Mouse (Mus musculus) inflammation-experienced regulatory T-cells, adult 6 months (primary cell): Measurements from ENCODE around the gene Asprv1. TPM values are rescaled to one million over a fixed set of nuclear protein-coding genes. Genes with fewer than 3 reads are reported as not detected.

ENCODE experiments used
- ATAC-seq: one replicate; pipeline ENCODE4 v1.8.0; 2017
- polyA plus RNA-seq, 3 experiments: library from polyadenylated mRNA; unstranded; fragments of 100-300 nt; shearing (Covaris generic); gene quantifications; one replicate each; pipeline ENCODE4 v1.2.1; 2017

Asprv1 gene
- polyA plus RNA-seq, 3 experiments from 2014 or later, result 0.21 to 0.39 (median 0.38) TPM

DNA sequence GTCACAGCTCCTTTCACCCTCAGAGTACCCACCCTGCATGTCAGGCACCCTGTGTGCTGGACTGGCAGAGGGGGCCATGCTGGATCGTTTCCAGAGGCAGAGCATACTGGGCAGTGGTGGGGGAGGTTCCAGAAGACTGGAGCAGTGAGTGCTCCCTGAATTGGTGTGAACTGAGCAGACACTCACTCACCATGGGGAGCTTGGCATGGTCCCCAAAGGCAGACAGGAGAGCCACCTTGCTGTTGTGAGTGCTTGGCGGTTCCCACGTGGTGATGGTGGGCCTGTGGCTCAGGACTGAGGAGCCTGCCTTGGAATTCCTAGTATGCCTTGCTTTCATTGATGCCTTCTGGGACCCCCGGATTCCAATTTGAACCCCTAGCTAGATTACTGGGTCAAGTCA lies 4.8 kb upstream of the Asprv1 start:
- no peak for ATAC-seq

DNA sequence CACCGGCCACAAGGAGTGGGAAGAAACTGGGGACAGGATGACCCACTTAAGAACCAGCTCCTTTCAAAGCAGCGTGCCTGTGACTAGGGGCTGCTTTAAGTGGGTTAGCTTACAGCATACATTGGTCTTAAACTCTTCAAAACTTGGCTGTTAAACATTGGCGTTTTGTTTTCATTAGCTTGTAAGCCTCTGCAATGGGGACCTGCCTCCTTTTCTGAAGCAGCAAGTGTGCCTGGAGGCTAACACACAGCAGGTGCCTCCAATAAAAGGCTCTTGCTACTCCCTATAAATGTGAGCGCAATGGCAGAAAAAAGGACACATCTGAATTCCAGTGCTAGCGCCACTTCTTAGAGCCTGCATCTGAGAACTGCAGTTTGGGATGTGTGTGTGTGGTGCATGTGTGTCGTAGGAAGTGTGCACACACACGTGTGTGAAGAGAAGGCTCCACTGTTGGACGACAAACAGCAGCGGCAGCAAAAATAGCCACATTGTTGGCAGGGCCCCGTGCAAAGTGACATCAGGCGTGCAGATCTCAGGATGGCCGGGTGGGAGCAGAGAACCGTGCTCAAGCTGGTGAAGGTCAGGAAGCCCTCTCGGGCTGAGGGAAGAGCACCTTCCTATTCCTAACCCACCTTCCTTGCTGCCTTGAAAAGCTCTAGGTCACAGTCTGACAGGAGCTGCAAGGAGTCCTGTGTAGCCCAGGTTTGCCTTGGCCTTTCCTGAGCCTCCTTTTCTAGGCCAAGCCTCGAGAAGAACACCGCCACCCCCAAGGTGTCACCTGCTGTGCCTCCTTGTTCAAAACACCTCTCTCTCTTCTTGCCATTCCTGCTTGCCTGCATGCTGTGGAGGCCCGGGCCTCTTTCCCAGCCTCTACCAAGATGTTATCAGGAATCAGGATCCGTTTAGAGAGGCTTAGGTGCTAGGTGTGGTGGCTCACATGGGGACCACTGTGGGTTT lies 3.6 kb upstream of the Asprv1 start:
- ATAC-seq, result no peak

DNA sequence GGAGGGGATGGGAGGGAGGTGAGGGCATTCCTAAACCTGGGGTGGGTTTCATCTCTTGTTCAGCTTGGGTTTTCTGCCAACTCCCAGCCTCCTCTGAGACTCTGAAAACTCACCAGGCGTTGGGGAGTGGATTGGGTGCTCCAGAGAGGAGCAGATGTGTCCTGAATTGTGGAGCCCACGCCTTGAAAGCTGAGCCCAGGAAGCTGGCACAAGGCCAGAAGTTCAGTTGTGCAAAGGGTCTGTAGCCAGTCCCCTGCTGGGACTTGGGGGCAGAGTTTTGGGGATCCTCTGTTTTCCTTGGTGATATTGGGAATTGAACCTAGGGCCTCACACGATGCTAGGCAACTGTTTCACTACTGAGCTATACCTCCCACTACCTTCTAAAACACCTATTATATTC lies 2.2 kb downstream of the Asprv1 start:
- ATAC-seq, result no peak

DNA sequence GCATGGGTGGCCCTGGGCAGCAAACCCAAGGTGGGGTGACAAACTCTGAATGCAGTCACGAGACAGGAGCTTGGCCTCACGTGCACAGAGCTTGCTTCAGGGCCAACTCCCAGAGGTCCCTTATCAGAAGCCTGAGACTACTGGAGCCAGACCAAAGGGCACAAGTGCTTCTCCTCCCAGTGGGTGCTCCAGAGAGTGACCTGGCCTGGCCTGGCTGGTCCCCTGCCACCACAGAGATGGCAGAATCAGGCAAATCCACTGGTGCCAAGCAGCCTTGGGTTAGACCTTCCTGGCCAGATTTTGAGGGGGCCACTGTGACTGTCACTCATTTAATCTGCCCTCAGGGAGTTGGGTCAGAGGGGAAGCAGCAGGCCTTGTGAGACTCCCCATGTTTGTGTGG lies 8.5 kb downstream of the Asprv1 start:
- no peak for ATAC-seq

DNA sequence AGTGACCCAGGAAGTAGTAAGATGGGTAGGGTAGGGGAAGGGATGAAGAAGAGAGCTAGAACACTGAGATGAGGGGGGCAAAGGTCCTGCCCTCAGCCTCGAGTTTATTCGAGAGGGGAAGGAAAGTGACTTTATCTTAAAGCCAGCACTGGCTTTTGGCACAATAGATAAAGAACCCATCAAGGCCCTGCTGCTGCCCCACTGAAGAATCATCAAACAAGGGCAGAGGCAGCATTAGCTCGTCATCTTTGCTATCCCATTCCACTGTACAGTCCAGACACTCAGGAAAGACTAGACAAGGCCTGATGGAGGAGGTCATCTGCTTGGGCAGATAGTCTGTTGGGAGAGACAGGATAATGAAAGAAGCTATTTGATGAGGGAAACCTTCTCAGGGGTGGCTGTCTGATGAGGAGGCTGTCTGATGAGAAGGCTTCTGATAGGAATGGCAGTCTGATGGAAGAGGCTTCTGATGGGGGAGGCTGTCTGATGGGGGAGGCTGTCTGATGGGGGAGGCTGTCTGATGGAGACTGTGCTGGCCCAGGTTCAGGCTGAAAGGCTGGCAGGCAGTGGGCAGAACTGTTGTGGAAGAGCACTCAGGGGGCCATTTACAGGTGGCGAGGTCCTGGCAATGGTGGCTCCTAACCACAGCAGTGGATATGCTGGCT lies 9.3 kb downstream of the Asprv1 start:
- ATAC-seq, result no peak

DNA sequence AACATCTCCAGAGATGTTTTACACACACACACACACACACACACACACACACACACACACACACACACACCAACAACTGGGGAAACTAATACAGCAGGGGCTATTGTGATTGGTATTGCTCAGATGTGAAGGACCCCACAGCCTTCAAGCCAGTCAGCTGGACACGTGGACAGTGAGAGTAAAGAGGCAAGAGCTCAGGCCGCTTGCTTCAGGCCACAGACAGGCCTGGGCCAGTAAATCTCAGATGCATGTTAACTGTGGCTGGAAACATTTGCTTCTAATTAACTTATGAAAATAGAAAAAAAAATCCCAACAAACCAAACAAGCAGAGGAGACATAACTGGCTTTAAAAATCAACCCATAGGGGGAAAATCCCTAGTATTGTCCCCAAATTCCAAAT lies 9.9 kb downstream of the Asprv1 start:
- no peak for ATAC-seq

DNA sequence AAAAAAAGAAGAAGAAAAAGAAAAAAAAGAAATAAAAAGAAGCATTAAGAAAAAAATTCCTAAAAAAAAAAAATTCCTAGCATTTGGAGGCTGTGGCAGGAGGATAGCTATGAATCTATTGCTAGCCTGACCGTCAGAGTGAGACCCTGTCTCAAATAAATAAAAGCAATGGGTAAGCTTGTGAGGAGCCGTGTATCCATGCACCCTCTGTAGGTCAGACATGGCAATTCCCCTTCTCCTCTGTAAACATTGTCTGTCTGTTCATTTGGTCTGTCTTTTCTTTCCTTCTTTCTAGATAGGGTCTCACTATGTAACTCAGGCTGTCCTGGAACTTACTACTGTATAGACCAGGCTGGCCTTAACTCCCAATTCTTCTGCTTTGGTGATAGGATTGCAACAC lies 10.5 kb downstream of the Asprv1 start:
- no peak for ATAC-seq

DNA sequence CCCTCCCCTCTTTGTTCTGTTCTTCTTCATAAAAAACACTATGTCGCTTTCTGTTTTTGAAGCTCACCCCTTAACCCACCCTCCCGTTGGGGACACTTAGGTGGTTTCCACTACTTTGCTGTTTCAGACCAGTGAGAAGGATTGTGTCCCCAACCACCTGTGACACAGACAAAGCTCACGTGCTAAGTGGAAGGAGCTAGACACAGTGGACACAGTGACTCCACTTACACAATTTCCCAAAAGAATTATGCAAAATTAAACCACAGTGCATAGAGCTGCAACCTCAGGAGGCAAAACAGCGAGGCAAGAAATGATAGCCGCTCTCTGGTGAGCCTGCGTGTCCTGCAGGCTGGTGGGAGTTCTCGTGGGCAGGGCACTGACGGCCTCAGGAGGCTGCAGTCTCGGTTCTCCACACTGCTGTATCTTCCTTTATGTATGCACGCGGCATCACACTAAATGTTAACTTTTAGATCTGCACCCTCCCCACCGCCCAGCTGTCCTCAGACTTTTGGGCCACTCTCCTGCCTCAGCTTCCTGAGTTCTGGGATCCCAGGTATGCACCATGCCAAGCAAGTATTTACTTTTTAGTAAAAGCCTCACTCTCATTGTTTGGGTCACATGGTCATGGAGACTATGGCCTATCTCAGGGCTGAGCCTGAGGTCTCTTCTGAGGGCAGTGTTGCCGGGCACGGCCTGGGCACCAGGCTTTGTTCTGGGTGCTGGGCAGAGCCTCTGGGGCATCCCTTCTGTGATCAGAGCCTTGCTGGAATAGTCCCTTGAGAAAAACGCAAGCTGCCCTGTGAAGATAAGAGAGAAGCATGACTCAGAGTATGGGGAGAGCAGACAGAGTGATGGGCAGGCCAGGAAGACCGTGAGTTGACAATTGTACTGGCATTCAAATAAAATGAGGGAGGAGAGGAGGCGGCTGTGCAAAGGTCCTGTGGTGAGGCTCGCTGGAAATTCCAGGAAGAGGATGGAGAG lies 11.5 kb downstream of the Asprv1 start:
- no peak for ATAC-seq

DNA sequence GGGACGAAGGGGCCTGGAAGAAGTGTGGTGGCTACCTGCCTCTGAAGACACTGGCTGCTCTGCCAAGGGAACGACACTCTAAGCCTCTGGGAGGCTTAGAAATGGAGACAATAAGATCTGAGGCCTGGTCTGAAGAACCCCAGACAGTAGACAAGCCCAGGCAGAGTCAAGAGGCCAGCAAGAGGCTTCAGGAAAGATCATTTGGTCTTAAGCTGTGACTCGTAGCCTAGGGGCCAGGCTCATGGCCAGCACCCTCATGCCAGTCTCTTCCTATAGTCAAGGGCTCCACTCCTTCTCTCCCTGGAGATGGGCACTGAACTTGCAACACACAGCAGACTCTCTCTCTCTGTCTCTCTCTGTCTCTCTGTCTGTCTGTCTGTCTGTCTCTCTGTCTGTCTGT lies 12.2 kb downstream of the Asprv1 start:
- ATAC-seq, result no peak

DNA sequence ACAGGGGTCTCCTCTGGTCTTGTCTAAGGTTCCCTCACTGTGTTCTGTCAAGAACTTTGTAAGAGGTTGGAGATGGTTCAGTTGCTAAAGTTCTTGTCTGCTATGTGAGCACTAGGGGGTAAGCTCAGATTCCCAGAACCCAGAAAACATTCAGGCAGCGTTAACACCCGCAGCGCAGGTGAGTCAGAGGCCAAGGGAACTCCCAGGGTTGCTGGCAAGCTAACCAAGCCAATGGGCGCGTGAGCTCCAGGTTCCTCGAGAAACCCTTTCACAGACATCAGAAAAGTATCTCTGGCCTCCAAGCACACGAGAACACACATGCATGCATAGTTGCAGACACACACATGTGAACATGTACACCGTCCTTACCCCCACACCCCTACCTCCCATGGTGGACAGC lies 12.8 kb downstream of the Asprv1 start:
- no peak for ATAC-seq

DNA sequence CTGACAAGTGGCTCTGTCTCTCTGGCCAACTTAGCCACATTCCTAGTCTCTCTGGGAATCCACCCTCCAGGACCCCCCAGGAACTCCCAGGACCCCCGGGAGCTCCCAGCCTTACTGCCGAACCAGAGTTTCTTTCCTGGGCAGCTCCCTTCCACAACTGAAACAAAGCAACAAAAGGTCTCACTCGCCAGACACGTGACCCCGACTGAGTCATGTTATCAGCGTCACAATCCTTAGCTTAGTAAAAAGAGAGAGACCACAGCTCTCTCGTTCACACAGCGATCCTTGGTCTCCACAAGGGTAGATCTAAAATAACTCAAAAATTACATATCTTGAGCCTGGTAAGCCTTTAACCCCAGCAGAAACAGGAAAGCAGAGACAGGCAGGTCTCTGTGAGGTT lies 13.8 kb downstream of the Asprv1 start:
- ATAC-seq, result peak; percentile 19

DNA sequence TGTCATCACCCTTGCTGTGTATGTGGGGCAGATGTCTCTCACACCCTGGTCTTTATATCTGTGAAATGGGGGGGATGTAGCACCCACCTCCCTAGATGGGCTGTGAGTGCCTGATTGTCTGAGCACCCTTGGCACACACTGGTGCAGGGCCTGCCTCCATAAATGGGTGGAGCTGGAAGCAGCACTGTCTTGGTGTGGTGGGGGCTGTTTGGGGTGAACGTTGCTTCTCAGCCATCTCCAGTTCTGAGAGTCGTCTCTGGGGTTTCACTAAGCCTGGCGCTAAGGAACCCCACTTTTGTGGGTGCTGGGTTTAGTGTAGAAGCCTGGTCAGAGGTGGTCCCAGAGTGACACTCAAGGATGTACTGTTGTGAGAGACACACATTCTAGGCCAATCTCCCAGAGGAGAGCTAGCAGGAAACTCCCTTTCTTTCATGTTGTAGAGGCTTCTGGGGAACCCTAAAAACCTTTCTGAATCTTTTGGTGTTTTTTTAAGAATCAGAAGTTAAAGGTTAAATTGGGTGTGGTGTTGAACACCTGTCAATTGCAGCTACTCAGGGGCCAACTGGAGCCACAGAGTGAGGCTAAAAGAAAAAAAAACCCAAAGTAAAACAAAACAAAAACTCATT lies 16.9 kb downstream of the Asprv1 start:
- ATAC-seq, result peak; percentile 62

DNA sequence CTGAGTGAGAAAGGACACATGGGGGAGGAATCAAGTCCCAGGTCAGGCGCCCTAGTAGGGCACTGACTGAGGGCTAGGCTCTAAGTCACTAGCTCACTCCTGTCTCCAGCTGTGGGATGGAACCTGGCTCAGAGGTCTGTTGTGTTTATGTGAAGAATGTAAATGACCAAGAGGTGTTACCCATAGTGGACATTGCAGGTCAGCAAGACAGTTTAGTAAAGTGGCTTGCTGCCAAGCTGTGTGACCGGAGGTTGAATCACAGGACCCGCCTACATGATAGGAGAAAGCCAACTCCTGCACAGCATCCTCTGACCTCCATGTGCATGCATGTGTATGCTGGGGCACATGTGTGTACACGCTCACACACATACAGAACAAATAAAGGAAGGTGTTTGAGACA lies 17.6 kb downstream of the Asprv1 start:
- no peak for ATAC-seq

DNA sequence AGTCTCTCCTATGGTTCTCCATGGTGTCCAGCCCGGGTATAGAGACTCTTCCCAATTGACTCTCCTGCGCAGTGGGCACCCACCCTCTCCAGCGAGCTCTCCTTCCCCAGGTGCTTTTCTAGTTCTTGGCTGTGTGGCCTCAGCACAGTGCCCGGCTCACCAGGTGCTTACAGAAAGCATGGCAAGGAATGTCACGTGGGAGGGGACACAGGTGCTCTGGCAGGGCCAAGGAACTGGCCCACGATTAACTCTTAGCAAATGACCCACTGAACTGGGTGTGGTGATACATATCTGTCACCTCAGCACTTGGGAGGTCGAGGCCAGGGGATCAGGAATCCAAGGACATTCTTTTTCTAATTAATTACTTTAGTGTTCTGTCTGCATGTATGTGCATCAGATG lies 18.2 kb downstream of the Asprv1 start:
- ATAC-seq, result no peak

DNA sequence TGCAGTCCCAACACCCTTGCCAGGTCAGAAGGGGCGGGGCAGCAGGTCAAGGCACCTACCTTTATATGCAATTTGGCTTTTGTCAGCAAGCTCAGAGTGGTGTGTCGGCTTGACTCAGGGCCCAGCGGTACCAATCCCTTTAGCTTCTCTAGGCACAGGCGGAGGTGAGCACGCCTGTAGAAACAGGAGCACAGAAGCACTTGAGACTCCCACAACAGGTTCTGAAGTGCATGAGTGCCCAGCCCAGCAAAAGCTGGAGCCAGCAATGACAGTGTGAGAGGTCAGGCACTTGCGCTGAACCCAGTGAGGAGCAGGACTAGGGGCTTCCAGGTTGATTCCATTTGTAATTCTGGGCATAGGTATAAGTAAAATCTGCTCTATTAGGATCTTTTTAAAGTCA lies 25.1 kb downstream of the Asprv1 start:
- no peak for ATAC-seq

DNA sequence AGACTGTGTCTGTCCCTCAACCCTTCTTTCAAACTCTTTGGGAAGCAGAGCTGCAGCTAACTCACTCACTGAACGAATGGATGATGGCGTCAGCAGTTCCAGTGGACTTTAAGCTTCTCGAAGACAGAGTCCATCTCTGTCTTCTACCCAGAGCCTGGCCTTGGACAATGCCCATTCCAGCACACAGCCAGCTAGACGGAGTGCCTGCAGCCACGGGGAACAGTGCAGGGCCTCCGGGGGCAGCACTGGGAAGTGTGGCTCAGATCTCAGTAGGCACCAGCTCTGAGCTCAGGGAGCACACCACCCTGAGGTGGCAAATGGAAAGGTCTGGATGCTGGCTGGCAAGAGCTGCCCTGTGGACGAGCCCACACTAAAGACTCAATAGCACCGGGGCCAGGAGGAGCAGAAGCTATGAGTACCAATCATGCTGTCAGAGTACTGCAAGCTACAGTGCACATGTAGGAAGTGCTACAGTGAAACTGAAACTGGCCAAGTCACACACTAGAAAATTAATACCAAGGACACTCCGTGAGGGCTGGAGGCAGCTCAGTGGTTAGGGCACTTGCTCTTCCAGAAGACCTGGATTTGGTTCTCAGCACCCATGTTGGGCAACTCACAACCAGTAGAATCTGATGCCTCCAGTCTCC lies 26.4 kb downstream of the Asprv1 start:
- ATAC-seq, result no peak

DNA sequence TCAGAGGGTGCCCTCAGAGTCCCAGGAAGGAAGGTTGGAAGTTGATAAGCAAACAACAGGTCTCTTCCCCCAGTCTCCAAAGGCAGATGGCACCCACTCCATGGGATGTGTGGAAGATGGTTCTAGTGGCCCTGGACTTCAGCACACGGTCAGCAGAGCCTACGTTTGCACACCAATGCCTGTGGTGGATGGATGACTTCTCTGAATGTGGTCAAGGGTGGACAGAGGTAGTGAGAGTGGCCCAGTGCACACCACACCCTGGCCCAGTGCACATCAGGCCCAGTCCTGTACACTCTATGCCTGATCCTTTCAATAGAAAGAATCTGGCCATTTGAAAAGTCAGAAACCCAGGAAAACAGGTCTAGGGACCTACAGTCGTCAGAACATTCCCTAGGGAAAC lies 30.5 kb downstream of the Asprv1 start:
- ATAC-seq, result no peak

DNA sequence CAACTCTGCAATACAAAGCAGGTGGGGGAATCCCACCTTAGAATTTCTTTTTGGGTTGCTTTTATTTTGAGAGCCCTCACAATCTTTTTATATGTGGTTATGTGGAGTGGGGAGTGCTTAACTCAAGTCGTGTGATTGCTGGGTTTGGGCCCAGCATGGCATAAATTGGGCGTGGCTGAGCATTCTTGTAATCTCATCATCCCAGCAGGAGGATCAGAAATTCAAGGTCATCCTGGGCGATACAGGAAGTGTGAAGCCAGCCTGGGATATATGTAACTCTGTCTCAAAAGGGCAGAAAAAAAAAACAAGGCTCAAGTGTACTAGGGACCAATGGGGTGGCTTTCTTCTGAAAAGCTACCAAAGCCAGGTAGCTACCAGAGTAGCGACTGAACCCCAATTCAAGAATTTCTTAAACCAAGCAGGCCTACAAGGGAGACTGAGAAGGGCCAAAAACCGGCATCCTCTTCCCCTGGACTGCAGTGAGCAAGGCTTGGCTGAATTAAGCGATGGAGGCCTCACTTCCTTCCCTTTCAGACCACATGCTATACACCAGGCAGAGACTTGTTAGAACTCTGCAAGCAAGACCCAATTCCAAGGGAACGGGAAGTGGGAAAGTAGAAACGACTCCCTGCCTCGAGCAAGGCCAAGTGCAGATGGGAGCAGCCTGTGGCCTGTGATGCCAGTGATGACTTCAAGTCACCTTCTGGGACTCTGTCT lies 32.4 kb downstream of the Asprv1 start:
- ATAC-seq, result no peak

DNA sequence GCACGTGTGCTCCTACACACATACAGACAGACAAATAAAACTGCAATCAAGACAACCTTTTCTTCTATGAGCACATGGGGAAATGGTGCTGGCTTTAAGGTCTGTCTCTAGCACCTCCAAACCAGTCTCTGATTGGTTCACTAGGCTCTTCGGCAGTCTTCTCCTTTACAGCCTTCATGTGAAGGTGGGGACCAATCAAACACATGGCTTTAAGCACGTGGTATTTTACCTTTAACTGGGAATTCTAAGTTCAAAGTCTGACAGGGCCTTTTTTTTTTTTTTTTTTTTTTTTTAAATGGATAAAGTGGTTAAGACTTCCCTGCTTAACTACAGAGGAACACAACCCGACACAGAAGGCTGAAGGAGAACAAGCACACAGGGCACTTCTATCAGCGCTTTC lies 37.1 kb downstream of the Asprv1 start:
- ATAC-seq, result no peak

DNA sequence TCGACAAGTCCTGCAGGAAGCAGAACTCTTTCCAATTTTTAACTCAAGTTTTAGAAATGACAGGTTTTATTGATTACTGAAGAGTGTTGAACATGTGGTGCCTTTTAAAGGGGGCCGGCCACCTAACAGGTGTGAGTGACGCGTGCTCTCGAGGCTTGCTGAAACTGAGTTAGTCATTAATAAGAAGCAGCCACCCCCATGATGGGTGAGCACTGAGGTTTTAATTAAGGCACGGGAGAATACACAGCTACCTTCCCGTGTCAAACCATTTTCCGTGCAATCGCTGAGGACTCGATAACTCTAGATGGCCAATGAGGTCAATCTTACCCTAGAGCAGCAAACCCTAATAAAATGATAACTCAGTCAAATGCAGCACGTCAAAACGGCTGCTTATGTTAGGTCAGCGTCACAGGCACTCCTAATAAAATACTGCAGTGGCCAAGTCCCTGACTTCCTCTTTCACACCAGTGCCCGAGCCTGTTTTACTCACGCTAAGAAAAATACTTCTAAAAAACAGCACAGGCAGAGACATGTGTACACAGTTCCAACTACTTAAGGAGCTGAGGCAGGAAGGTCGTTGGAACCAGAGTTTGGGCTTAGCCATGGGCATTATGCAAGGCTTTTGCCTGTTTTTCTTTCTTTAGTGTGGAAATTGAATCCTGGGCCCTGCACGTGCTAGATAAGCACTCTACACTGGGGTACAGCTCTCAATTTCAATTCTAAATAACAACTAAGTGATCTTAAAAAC lies 37.8 kb downstream of the Asprv1 start:
- no peak for ATAC-seq

DNA sequence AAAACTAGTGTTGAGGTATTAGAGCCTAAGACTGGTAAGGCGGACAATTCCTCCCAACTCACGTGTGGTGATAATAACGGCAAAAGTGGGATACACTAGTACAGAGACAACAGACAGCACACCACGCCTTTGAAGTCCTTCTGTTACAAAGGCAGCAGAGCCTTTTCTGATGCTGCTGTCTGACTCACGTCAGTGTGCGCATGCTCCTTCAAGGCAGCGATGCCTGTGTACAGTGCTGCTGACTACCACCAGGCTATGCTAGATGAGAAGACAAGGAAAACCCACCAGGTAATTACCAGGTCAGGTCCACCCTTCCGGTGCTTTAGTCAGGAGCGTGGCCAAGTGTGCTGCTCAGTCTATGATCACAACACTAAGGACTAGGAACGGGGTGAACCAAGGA lies 39.1 kb downstream of the Asprv1 start:
- no peak for ATAC-seq
